Mouse (Mus musculus) hindbrain, postnatal 0 days (tissue): ENCODE data around the gene Rybp. TPM values are rescaled to one million over a fixed set of nuclear protein-coding genes. Genes with fewer than 3 reads are reported as not detected.

Experiments used
- ATAC-seq: fragments of 200-750 bp; cut with Nextera tagmentation; 2 replicates; pipeline ENCODE4 v1.8.0; 2017; ENCODE audit warnings: mild to moderate bottlenecking, moderate TSS enrichment, moderate library complexity
- DNase-seq: peaks from one replicate; pipeline ENCODE4 v3.0.0-alpha.2; 2015; ENCODE audit warnings: low spot score
- H3K27ac ChIP-seq: fragments of 300-500 bp; sonication (generic); 2 replicates; pipeline ENCODE4 v1.5.1; 2014; ENCODE audit warnings: mild to moderate bottlenecking
- H3K27me3 ChIP-seq: fragments of 300-500 bp; sonication (generic); 2 replicates; pipeline ENCODE4 v1.6.1; 2014; ENCODE audit warnings: low read length, mixed read lengths; ENCODE audit not compliant: insufficient read depth
- H3K36me3 ChIP-seq: fragments of 300-500 bp; sonication (generic); 2 replicates; pipeline ENCODE4 v1.6.1; 2014; ENCODE audit warnings: low read length, mixed read lengths; ENCODE audit not compliant: insufficient read depth
- H3K4me1 ChIP-seq: fragments of 300-500 bp; sonication (generic); 2 replicates; pipeline ENCODE4 v1.6.1; 2014; ENCODE audit warnings: antibody characterized with exemption, low read length, mixed read lengths; ENCODE audit not compliant: insufficient read depth
- H3K4me2 ChIP-seq: fragments of 300-500 bp; sonication (generic); 2 replicates; pipeline ENCODE4 v1.6.1; 2014; ENCODE audit warnings: low read depth, mild to moderate bottlenecking, low read length, moderate library complexity, mixed read lengths
- H3K4me3 ChIP-seq: fragments of 300-500 bp; sonication (generic); 2 replicates; pipeline ENCODE4 v1.5.1; 2014; ENCODE audit warnings: low read length
- H3K9ac ChIP-seq: fragments of 300-500 bp; sonication (generic); replicated peaks from 2 replicates; pipeline ENCODE4 v1.6.1; 2014; ENCODE audit warnings: mild to moderate bottlenecking, low read length, moderate library complexity, mixed read lengths
- H3K9me3 ChIP-seq: fragments of 300-500 bp; sonication (generic); 2 replicates; pipeline ENCODE4 v1.6.1; 2016; ENCODE audit warnings: low read length, mixed read lengths
- CTCF ChIP-seq: IDR thresholded peaks from 2 replicates; pipeline ENCODE4 v1.5.1; 2016; ENCODE audit warnings: antibody characterized with exemption, control low read depth, low read depth
- WGBS: fragments of 180-500 bp; shearing (Covaris S2); extraction: QIAGEN DNeasy Blood & Tissue Kit; methylation state at CpG from one replicate; pipeline ENCODE4 v1.1.7; 2014; 5-methylcytosine and 5-hydroxymethylcytosine counted together
- polyA plus RNA-seq: library from polyadenylated mRNA; unstranded; fragments of >200 nt; fragmentation: Nextera tagmentation; extraction: Ambion mirVana; gene quantifications from 2 replicates; pipeline ENCODE4 v1.2.1, GENCODE M21; 2015
- total RNA-seq: library from RNA; depleted of rRNA; stranded (reverse); fragments of >200 nt; gene quantifications from 2 replicates; pipeline ENCODE4 v1.2.3, GENCODE M21; 2014

The Rybp gene
- total and polyA plus RNA-seq, 2 experiments from 2014 or later = 18.7 to 21.6 TPM

DNA sequence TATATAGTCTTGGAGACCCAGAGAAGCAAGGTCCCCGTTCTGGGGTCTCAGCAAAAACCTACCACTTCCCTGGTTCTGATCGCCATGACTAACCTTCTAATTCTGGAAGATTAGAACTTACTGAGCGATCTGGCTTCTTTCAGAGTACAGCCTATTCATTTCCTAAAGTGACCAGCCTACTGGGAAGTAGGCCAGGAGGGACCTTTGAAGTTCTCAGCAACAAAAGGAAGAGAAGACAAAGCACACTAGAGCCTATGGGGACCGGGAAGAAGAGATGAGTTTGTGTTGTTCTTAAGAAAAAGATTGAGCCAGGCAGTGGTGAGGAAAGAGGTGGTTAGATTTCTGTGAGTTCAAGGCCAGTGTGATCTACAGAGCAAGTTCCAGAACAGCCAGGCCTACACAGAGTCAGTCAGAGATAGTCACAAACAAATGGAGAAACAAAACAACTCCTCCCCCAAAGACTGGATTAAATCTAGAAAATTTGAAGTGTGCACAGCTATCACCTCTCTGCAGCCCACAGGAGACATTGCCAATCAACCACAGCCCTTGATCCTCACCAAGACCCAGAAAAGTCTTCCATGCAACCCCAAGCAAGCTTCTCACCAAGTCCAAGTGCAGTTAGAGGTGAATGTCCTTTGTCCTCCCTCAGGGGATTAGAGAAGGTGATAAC is 106.9 kb downstream of the Rybp start:
- Histone ChIP-seq H3K4me2 (no peak overlapping the region), H3K4me1 (no peaks in the 10 kb centered on the region), H3K9me3 (no peaks in the 10 kb centered on the region; the same call in 1 of the 2 replicates), H3K36me3 (no peaks in the 10 kb centered on the region), H3K27me3 (peaks cover 6% of the 10 kb centered on the region; the same call in 1 of the 2 replicates), H3K4me3 (no peak overlapping the region), H3K9ac (no peak overlapping the region), H3K27ac (no peak overlapping the region)
- DNase-seq (no peak), ATAC-seq (no peak)
- 57% methylated on average over 4 of the region's 4 CpGs for WGBS
- TF ChIP-seq CTCF = no peak

DNA sequence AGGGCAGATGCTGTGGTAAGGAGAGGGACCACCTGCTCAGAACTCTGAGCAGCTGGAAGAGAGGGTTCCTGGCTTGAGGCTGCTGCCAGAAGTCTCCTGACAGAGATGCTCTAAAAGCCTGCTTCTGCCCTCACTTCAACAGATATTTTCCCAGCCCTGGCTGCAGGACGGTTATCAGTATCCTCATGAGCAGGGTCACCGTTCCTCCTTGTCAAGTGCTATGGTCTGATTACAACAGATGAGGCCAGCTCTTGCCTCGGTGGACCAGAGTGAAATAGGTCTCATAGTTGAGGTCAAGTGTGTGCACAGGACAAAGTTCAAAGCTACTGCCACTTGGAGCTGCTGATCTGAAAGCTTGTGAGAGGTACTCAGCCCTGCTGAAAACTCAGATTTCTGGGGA is 108.5 kb downstream of the Rybp start:
- WGBS = 84% methylated on average over 3 of the region's 3 CpGs
- H3K4me1 ChIP-seq = no peaks in the 10 kb centered on the region
- DNase-seq (no peak), ATAC-seq (no peak)
- H3K27ac ChIP-seq = no peak overlapping the region
- no peaks in the 10 kb centered on the region; the same call in 1 of the 2 replicates for H3K9me3 ChIP-seq
- no peak for TF ChIP-seq CTCF
- no peak overlapping the region for H3K9ac ChIP-seq
- H3K36me3 ChIP-seq = no peaks in the 10 kb centered on the region
- no peak overlapping the region for H3K4me3 ChIP-seq
- peaks cover 9% of the 10 kb centered on the region; the same call in 1 of the 2 replicates for H3K27me3 ChIP-seq
- no peak overlapping the region for H3K4me2 ChIP-seq
